Mouse (Mus musculus): ENCODE measurements around the gene Chchd3.

GRCm38 (mm10) chr6:32795653-32796500 is 264.2 kb downstream of the Chchd3 start:
- no peak for TF ChIP-seq CTCF (IDR thresholded peaks at IDR 0.05; ENCODE audit: insufficient read depth, low read depth, low read length)
- TF ChIP-seq POLR2A (IDR thresholded peaks at IDR 0.05; ENCODE audit: insufficient read depth, low read depth, low read length) = no peak
